Mouse (Mus musculus): Measurements from ENCODE around the gene Erf. TPM values are rescaled to one million over a fixed set of nuclear protein-coding genes. Genes with fewer than 3 reads are reported as not detected.

Erf gene
- polyA plus RNA-seq, 1 experiment from 2014 or later = 4.6 TPM

DNA sequence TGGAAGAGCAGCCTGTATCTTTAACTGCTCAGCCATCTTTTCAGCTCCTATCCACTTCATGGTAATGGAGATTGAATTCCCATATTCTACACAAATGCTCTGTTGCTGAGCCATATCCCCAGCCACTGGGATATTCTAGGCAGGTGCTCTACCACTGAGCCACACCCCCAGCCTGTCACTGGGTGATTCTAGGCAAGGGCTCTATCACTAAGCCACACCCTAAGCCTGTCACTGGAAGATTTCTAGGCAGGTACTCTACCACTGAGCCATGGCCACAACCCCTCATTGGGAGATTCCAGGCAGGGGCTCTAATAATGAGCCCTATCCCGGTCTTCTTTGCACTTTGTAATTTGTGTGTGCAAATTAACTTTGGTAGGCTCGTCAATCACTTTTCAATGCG, 55.4 kb downstream of the Erf start:
- H3K4me1 ChIP-seq (replicated peaks) = peaks cover 43% of the 10 kb centered on the region
- H3K4me2 ChIP-seq = peak overlapping the region; percentile 48
- ATAC-seq (ENCODE audit: insufficient read depth) = peak; percentile 97
- no peak overlapping the region for H3K9ac ChIP-seq
- H3K27ac ChIP-seq (replicated peaks) = peak overlapping the region; percentile 82
- H3K27me3 ChIP-seq = no peaks in the 10 kb centered on the region
- no peak overlapping the region for H3K4me3 ChIP-seq (replicated peaks)
- H3K36me3 ChIP-seq (replicated peaks) = no peaks in the 10 kb centered on the region
- 73% methylated on average over 3 of the region's 3 CpGs for WGBS (ENCODE audit: insufficient replicate concordance)
- no peaks in the 10 kb centered on the region for H3K9me3 ChIP-seq (replicated peaks)

Small RNAs within 50 kb of the gene (microRNA-seq; reads per million reads assigned to microRNA genes)
- gene Mir7048 = not detected

Other genes with a start within 250 kb of the Erf start
- 1.3 and 1.5 TPM in 2 replicates for gene Atp1a3, start 244.8 kb downstream of the Erf start, polyA plus RNA-seq (2015; fragmentation: Nextera tagmentation; extraction: Ambion mirVana)
- gene Grik5, start 178.4 kb downstream of the Erf start, polyA plus RNA-seq (2015; fragmentation: Nextera tagmentation; extraction: Ambion mirVana) = 0.54 and 0.82 TPM in 2 replicates
- gene Zfp574, start 178.2 kb downstream of the Erf start, polyA plus RNA-seq (2015; fragmentation: Nextera tagmentation; extraction: Ambion mirVana) = 9.9 and 11.1 TPM in 2 replicates
- gene Pou2f2, start 71.0 kb downstream of the Erf start, polyA plus RNA-seq (2015; fragmentation: Nextera tagmentation; extraction: Ambion mirVana) = 1.6 and 2.1 TPM in 2 replicates
- gene Dedd2, start 30.1 kb downstream of the Erf start, polyA plus RNA-seq (2015; fragmentation: Nextera tagmentation; extraction: Ambion mirVana) = 35.4 and 39.1 TPM in 2 replicates
- 1.8 and 2.1 TPM in 2 replicates for gene Zfp526, start 29.3 kb downstream of the Erf start, polyA plus RNA-seq (2015; fragmentation: Nextera tagmentation; extraction: Ambion mirVana)
- gene Gsk3a, start 12.9 kb downstream of the Erf start, polyA plus RNA-seq (2015; fragmentation: Nextera tagmentation; extraction: Ambion mirVana) = 6.4 and 7.4 TPM in 2 replicates
- gene Cic, start 16.9 kb upstream of the Erf start, polyA plus RNA-seq (2015; fragmentation: Nextera tagmentation; extraction: Ambion mirVana) = 8.9 and 10.2 TPM in 2 replicates
- 25.7 and 26.1 TPM in 2 replicates for gene Pafah1b3, start 47.2 kb upstream of the Erf start, polyA plus RNA-seq (2015; fragmentation: Nextera tagmentation; extraction: Ambion mirVana)
- 0.07 TPM in 1 of 2 replicates, not detected in the other for gene Prr19, start 50.6 kb upstream of the Erf start, polyA plus RNA-seq (2015; fragmentation: Nextera tagmentation; extraction: Ambion mirVana)
- 0.09 TPM in 1 of 2 replicates, not detected in the other for gene Tmem145, start 55.3 kb upstream of the Erf start, polyA plus RNA-seq (2015; fragmentation: Nextera tagmentation; extraction: Ambion mirVana)
- 0.79 and 1.1 TPM in 2 replicates for gene Megf8, start 66.4 kb upstream of the Erf start, polyA plus RNA-seq (2015; fragmentation: Nextera tagmentation; extraction: Ambion mirVana)
- gene Cnfn, start 119.0 kb upstream of the Erf start, polyA plus RNA-seq (2015; fragmentation: Nextera tagmentation; extraction: Ambion mirVana) = 0.24 TPM in 1 of 2 replicates, not detected in the other
- 3.4 and 3.8 TPM in 2 replicates for gene Lipe, start 147.9 kb upstream of the Erf start, polyA plus RNA-seq (2015; fragmentation: Nextera tagmentation; extraction: Ambion mirVana)
- gene Cxcl17, start 162.1 kb upstream of the Erf start, polyA plus RNA-seq (2015; fragmentation: Nextera tagmentation; extraction: Ambion mirVana) = not detected in 2 replicates
- 11.1 and 13.0 TPM in 2 replicates for gene Ceacam1, start 226.8 kb upstream of the Erf start, polyA plus RNA-seq (2015; fragmentation: Nextera tagmentation; extraction: Ambion mirVana)

All from liver, embryonic 15.5 days (tissue).